Mouse (Mus musculus) limb, embryonic 10.5 days (tissue): ENCODE data around the gene 1700037H04Rik. TPM values are rescaled to one million over a fixed set of nuclear protein-coding genes. Genes with fewer than 3 reads are reported as not detected.
A peak's percentile ranks its signal among the peaks of the same experiment; 100 is the strongest.

Source experiments
- DNase-seq: peaks from one replicate; pipeline ENCODE4 v3.0.0-alpha.2; 2017; ENCODE audit warnings: low spot score
- H3K27ac ChIP-seq: fragments of 300-500 bp; sonication (generic); 2 replicates; pipeline ENCODE4 v1.5.1; 2016; ENCODE audit warnings: mild to moderate bottlenecking
- H3K27me3 ChIP-seq: fragments of 300-500 bp; sonication (generic); 2 replicates; pipeline ENCODE4 v1.6.1; 2016; ENCODE audit warnings: low read depth, mild to moderate bottlenecking; ENCODE audit not compliant: poor library complexity, severe bottlenecking
- H3K36me3 ChIP-seq: fragments of 300-500 bp; sonication (generic); 2 replicates; pipeline ENCODE4 v1.6.1; 2016; ENCODE audit warnings: mild to moderate bottlenecking, moderate library complexity
- H3K4me1 ChIP-seq: fragments of 300-500 bp; sonication (generic); 2 replicates; pipeline ENCODE4 v1.6.1; 2016
- H3K4me3 ChIP-seq: fragments of 300-500 bp; sonication (generic); 2 replicates; pipeline ENCODE4 v1.5.1; 2016; ENCODE audit warnings: mild to moderate bottlenecking, moderate library complexity
- H3K9me3 ChIP-seq: fragments of 300-500 bp; sonication (generic); replicated peaks from 2 replicates; pipeline ENCODE4 v1.6.1; 2016; ENCODE audit warnings: mild to moderate bottlenecking
- WGBS: fragments of 180-500 bp; shearing (Covaris S2); methylation state at CpG from one replicate; pipeline ENCODE4 v1.1.7; 2016; 5-methylcytosine and 5-hydroxymethylcytosine counted together
- polyA plus RNA-seq: library from polyadenylated mRNA; unstranded; fragments of >200 nt; fragmentation: Nextera tagmentation; extraction: Ambion mirVana; gene quantifications from 2 replicates; pipeline ENCODE4 v1.2.1, GENCODE M21; 2016

Gene 1700037H04Rik
- polyA plus RNA-seq, 1 experiment from 2014 or later = 87.5 TPM

DNA sequence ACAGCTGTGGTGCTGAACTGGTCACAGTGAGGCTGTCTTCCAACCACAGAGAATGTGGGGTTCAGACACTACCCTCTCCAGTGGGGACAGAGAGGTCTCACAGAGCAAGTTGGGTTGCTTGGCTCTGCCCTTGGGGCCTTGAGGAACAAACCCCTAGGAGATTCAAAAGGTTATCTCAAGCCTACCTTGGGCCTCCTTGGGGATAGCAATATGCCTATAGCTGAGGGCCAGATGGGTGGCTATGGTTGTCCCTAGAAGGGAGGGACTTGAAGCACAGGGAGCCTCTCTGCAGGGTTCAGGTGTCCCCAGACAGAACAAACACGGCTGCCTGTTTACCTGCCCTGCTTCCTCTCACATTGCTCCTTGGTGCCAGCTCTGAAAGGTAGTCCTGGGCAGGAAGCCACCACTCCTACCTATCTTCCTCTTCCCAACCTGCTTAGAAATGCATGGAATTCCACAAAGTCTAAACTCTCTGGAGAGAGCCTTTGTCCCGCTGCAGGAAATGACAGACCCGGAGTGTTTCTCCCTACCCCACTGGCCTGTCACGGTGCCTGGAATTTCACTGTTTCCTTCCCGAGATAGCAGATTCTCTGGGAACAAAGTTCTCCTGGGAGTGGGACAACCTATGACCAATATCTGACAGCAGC is 19.9 kb downstream of the 1700037H04Rik start:
- 0 out of 2 replicates have a peak overlapping the region, but pooled peaks have one; percentile 11 for H3K27ac ChIP-seq
- H3K4me3 ChIP-seq = no peak overlapping the region
- 67% methylated on average over 5 of the region's 5 CpGs for WGBS
- H3K27me3 ChIP-seq = no peaks in the 10 kb centered on the region
- no peaks in the 10 kb centered on the region for H3K9me3 ChIP-seq
- DNase-seq = no peak
- peaks cover 98% of the 10 kb centered on the region for H3K36me3 ChIP-seq
- H3K4me1 ChIP-seq = peaks cover 27% of the 10 kb centered on the region

GRCm38 (mm10) chr2:131139287-131139686 is 20.6 kb downstream of the 1700037H04Rik start:
- Histone ChIP-seq H3K4me1 (peaks cover 29% of the 10 kb centered on the region), H3K9me3 (no peaks in the 10 kb centered on the region), H3K27me3 (no peaks in the 10 kb centered on the region), H3K27ac (no peak overlapping the region), H3K4me3 (no peak overlapping the region), H3K36me3 (peaks cover 98% of the 10 kb centered on the region)
- 95% methylated on average over 5 of the region's 5 CpGs for WGBS
- no peak for DNase-seq

GRCm38 (mm10) chr2:131138760-131139159 is 21.1 kb downstream of the 1700037H04Rik start:
- H3K36me3 ChIP-seq = peaks cover 98% of the 10 kb centered on the region
- H3K27me3 ChIP-seq = no peaks in the 10 kb centered on the region
- WGBS = 91% methylated on average over 7 of the region's 7 CpGs
- DNase-seq = no peak
- no peaks in the 10 kb centered on the region for H3K9me3 ChIP-seq
- H3K4me1 ChIP-seq = peaks cover 32% of the 10 kb centered on the region
- H3K4me3 ChIP-seq = no peak overlapping the region
- H3K27ac ChIP-seq = no peak overlapping the region

GRCm38 (mm10) chr2:131138296-131138695 is 21.6 kb downstream of the 1700037H04Rik start:
- Histone ChIP-seq H3K27me3 (no peaks in the 10 kb centered on the region), H3K27ac (no peak overlapping the region), H3K36me3 (peaks cover 93% of the 10 kb centered on the region), H3K4me1 (peaks cover 32% of the 10 kb centered on the region), H3K9me3 (no peaks in the 10 kb centered on the region), H3K4me3 (no peak overlapping the region)
- no peak for DNase-seq
- 87% methylated on average over 4 of the region's 4 CpGs for WGBS

DNA sequence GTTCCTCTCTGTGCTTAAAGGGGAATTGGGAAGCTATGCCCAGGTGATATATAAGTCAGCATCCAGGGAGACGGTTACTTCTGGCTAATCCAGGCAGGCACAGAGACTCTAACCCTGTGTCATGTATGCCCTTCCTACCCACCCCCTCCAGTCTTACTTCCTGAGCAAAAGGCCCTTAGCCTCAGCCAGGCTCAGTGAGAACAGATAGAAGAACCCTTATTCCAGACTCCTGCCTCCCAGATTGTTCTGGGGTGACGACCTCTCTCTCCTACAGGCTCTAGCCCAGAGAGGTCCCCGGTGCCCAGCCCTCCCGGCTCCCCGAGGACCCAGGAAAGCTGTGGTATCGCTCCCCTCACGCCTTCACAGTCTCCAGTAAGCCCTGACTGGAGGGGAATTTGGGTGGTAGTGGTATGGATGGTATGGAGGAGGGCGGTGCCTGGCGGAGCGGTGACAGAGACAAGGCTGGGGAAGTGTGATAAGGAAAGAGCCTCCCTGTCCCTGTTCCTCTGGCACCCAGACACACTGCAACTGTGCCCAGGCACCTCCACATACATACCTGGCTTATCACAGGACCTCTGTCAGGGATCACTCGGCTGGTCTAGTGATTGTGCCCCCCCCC is 24.3 kb downstream of the 1700037H04Rik start:
- Histone ChIP-seq H3K4me1 (peaks cover 23% of the 10 kb centered on the region), H3K27ac (peak overlapping the region; percentile 75), H3K4me3 (no peak overlapping the region), H3K9me3 (no peaks in the 10 kb centered on the region), H3K27me3 (no peaks in the 10 kb centered on the region), H3K36me3 (peaks cover 82% of the 10 kb centered on the region)
- WGBS = 70% methylated on average over 11 of the region's 11 CpGs
- DNase-seq = no peak

GRCm38 (mm10) chr2:131134826-131135400 is 25.0 kb downstream of the 1700037H04Rik start:
- WGBS = 76% methylated on average over 8 of the region's 8 CpGs
- Histone ChIP-seq H3K27ac (peak overlapping the region; percentile 75), H3K9me3 (no peaks in the 10 kb centered on the region), H3K36me3 (peaks cover 75% of the 10 kb centered on the region), H3K4me1 (peaks cover 23% of the 10 kb centered on the region), H3K27me3 (no peaks in the 10 kb centered on the region), H3K4me3 (no peak overlapping the region)
- DNase-seq = no peak

DNA sequence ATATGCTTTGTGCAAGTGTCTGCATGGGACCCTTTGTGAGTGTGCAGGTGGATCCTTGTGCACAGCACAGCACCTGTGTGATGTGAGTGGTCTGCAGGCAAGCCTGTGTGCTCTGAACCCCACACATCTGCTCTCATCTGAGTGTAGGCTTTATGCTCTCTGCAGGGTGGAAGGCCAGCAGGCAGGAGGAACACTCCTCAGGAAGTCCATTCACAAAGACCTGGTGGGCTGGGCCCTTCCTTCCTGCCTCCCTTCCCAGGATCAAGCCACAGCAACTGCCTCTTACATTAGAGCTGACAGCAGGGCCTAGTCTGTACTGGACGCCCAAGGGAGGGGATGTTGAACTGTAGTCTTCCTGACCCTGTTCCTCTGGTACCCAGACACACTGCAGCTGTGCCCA is 25.5 kb downstream of the 1700037H04Rik start:
- no peak for DNase-seq
- peaks cover 25% of the 10 kb centered on the region for H3K4me1 ChIP-seq
- WGBS = 75% methylated on average over 1 of the region's 1 CpGs
- no peak overlapping the region for H3K4me3 ChIP-seq
- H3K9me3 ChIP-seq = no peaks in the 10 kb centered on the region
- peaks cover 69% of the 10 kb centered on the region for H3K36me3 ChIP-seq
- peak overlapping the region; percentile 75 for H3K27ac ChIP-seq
- H3K27me3 ChIP-seq = no peaks in the 10 kb centered on the region

DNA sequence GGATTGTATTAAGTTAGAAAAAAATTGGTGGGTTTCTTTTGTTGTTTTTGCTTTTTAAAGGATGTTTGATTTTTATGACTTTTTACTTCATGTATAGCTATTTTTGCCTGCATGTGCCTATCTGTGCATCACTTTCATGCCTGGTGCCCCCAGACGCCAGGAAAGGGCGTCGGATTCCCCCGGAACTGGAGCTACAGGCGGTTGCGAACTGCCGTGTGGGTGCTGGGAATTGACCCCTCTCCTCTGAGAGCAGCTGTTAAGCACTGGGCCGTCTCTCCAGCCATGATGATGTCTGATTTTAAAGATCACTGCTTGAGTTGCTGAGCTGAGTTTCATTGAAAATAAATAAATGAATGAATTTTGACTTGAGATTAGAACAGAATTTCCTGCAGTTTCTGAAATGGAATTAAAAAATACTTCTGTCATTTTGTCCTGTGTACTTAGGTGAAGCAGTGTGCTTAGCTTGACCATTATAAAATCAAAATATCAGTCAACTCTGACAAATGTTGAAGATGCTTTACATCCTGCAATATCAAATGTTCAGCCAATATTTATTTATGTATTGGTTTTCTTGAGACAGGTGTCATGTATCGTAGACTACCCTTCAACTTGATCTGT is 26.8 kb downstream of the 1700037H04Rik start, which contains the start of gene Gm11037:
TSS of gene Gm11037 (plus strand) at position 568 of the 618 bp plus-strand sequence.
- WGBS = 86% methylated on average over 9 of the region's 9 CpGs
- H3K9me3 ChIP-seq = no peaks in the 10 kb centered on the region
- no peak within 1 kb of the TSS for H3K4me3 ChIP-seq
- no peak for DNase-seq
- H3K27ac ChIP-seq = peak within 1 kb of the TSS; percentile 75
- peaks cover 38% of the 10 kb centered on the region for H3K4me1 ChIP-seq
- H3K27me3 ChIP-seq = no peaks in the 10 kb centered on the region
- peaks cover 56% of the 10 kb centered on the region for H3K36me3 ChIP-seq

DNA sequence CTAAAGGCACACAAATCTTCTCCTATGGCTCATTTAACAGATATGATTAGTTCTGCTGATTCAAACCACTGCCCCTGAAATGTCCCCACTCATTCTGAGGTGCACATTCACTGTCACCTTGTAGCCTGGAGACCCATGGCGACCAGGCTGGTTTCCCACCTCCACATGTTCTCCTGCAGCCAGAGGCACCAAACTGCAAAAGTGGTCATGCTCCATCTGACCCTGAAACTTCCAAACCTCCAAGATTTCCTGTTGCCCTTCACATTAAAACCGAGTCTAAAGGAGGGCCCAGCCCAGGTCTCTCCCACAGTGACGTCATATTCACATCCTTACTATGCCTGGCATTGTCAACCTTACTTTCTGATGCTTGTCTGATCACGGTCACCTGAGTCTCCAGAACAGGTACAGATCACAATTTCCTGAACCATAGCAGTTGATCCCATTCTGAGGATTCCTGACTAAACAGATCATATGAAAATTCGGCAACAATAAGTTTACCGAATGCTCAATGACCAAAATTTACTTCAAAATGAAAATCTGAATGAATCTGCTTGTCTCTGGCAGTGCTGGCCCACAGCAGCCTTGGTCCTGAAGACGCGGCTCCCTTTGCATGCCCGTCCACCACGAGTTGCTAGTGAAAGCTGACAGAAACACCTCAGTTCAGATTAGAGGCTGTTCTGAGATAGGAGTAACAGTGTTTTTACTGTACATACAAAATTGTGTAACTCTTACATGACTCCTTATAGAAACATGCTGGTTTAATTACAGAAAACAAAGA is 27.6 kb downstream of the 1700037H04Rik start:
- H3K27me3 ChIP-seq = no peaks in the 10 kb centered on the region
- peaks cover 45% of the 10 kb centered on the region for H3K4me1 ChIP-seq
- H3K36me3 ChIP-seq = peaks cover 48% of the 10 kb centered on the region
- no peak overlapping the region for H3K27ac ChIP-seq
- no peaks in the 10 kb centered on the region for H3K9me3 ChIP-seq
- H3K4me3 ChIP-seq = no peak overlapping the region
- DNase-seq = no peak
- 87% methylated on average over 10 of the region's 10 CpGs for WGBS

GRCm38 (mm10) chr2:131130849-131131248 is 29.0 kb downstream of the 1700037H04Rik start:
- H3K27me3 ChIP-seq = no peaks in the 10 kb centered on the region
- no peak for DNase-seq
- no peak overlapping the region for H3K4me3 ChIP-seq
- peaks cover 56% of the 10 kb centered on the region for H3K4me1 ChIP-seq
- H3K36me3 ChIP-seq = peaks cover 35% of the 10 kb centered on the region
- WGBS = 92% methylated on average over 2 of the region's 2 CpGs
- H3K27ac ChIP-seq = no peak overlapping the region
- no peaks in the 10 kb centered on the region for H3K9me3 ChIP-seq

DNA sequence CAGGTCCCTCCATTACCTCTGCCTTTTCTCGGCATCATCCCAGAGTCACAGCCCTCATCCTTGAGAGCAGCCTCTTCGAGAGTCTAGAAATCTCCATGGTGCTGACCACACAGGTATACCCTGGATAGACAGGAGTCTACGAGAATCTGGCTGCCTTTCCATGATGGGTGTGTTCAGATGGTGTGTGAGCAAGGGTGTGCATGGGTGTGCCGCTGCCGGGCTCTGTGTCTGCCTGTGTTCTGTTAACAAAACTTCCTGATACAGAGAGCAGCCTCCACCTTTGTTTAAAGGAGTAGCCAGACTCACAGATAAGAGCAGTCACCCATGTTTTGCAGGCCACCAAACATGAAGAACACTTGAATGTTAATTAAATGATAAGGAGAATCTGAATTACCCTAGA is 30.0 kb downstream of the 1700037H04Rik start:
- Histone ChIP-seq H3K4me1 (peaks cover 55% of the 10 kb centered on the region), H3K27me3 (0 out of 2 replicates have a peak, but pooled peaks cover 4% of the 10 kb centered on the region), H3K9me3 (no peaks in the 10 kb centered on the region), H3K36me3 (peaks cover 25% of the 10 kb centered on the region), H3K4me3 (no peak overlapping the region), H3K27ac (no peak overlapping the region)
- WGBS = 87% methylated on average over 5 of the region's 5 CpGs
- DNase-seq = no peak

DNA sequence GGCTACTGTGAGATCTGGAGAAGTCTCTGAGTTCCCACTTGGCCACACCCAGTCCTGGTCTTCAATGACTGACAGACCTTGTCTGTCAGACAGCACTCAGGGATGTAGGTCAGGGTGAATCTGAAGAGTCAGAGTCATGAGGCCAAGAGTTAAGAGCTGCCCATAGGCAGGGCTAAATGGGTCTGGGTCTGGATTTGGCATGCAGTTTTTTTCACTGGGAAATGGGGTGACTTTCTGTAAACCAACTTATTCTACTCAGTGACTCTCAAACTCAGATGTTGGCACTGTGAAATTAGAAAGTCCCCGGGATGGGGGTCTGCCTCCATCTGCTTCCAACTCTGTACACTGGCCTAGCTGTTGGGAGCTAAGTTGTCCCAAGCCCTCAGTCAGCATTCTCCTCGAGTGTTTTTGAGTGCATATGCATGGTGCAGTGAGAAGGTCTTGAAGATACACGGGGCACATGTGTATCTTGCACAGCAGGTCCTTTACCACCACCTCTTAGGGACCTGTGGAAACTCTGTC is 31.2 kb downstream of the 1700037H04Rik start:
- Histone ChIP-seq H3K4me3 (peak overlapping the region; percentile 78), H3K9me3 (no peaks in the 10 kb centered on the region), H3K27me3 (0 out of 2 replicates have a peak, but pooled peaks cover 4% of the 10 kb centered on the region), H3K27ac (peak overlapping the region; percentile 97; the same call in 1 of the 2 replicates), H3K36me3 (peaks cover 15% of the 10 kb centered on the region; the same call in 1 of the 2 replicates), H3K4me1 (peaks cover 45% of the 10 kb centered on the region)
- 86% methylated on average over 3 of the region's 3 CpGs for WGBS
- DNase-seq = no peak
